Mouse (Mus musculus) layer of hippocampus, adult 9-10 months (tissue): ENCODE results near the gene Mindy2.
A peak's percentile ranks its signal among the peaks of the same experiment; 100 is the strongest.

Source experiments
- DNase-seq: peaks from one replicate; pipeline ENCODE4 v3.0.0; 2022; ENCODE audit warnings: low spot score

The Mindy2 gene

GRCm38 (mm10) chr9:70657013-70657967 lies at the start of gene Mindy2:
TSS of gene Mindy2 (minus strand) at chr9:70657174.
- DNase-seq: peak; percentile 78

- DNase-seq: no peak
Observed at GRCm38 (mm10) chr9:70706444-70706843, 49.5 kb upstream of the Mindy2 start.

GRCm38 (mm10) chr9:70703597-70704203 lies 46.7 kb upstream of the Mindy2 start:
- no peak for DNase-seq

GRCm38 (mm10) chr9:70698090-70698489 lies 41.1 kb upstream of the Mindy2 start:
- DNase-seq: no peak

GRCm38 (mm10) chr9:70695723-70696122 lies 38.7 kb upstream of the Mindy2 start:
- DNase-seq: no peak

- DNase-seq: no peak
Observed at GRCm38 (mm10) chr9:70691772-70692693, 35.1 kb upstream of the Mindy2 start.

- DNase-seq: no peak
Observed at GRCm38 (mm10) chr9:70690579-70690978, 33.6 kb upstream of the Mindy2 start.

- DNase-seq: no peak
Observed at GRCm38 (mm10) chr9:70689926-70690325, 33.0 kb upstream of the Mindy2 start.

GRCm38 (mm10) chr9:70688301-70688968 lies 31.5 kb upstream of the Mindy2 start:
- no peak for DNase-seq

- no peak for DNase-seq
Observed at GRCm38 (mm10) chr9:70682202-70682601, 25.2 kb upstream of the Mindy2 start.

- no peak for DNase-seq
Observed at GRCm38 (mm10) chr9:70679132-70680091, 22.4 kb upstream of the Mindy2 start.

GRCm38 (mm10) chr9:70678682-70679131 lies 21.7 kb upstream of the Mindy2 start, which contains the start of gene Adam10:
TSS of gene Adam10 (plus strand) at chr9:70678997.
- peak; percentile 92 for DNase-seq

GRCm38 (mm10) chr9:70675961-70676360 lies 19.0 kb upstream of the Mindy2 start:
- no peak for DNase-seq

- no peak for DNase-seq
Observed at GRCm38 (mm10) chr9:70675117-70675516, 18.1 kb upstream of the Mindy2 start.

GRCm38 (mm10) chr9:70673656-70674055 lies 16.7 kb upstream of the Mindy2 start:
- DNase-seq: no peak

- DNase-seq: no peak
Observed at GRCm38 (mm10) chr9:70671772-70672579, 15.0 kb upstream of the Mindy2 start.

- no peak for DNase-seq
Observed at GRCm38 (mm10) chr9:70671278-70671677, 14.3 kb upstream of the Mindy2 start.

GRCm38 (mm10) chr9:70670381-70670780 lies 13.4 kb upstream of the Mindy2 start:
- DNase-seq: no peak

- no peak for DNase-seq
Observed at GRCm38 (mm10) chr9:70669197-70669596, 12.2 kb upstream of the Mindy2 start.
